Mouse (Mus musculus): ENCODE results near the gene D630003M21Rik.
A peak's percentile ranks its signal among the peaks of the same experiment; 100 is the strongest.

Gene D630003M21Rik

DNA sequence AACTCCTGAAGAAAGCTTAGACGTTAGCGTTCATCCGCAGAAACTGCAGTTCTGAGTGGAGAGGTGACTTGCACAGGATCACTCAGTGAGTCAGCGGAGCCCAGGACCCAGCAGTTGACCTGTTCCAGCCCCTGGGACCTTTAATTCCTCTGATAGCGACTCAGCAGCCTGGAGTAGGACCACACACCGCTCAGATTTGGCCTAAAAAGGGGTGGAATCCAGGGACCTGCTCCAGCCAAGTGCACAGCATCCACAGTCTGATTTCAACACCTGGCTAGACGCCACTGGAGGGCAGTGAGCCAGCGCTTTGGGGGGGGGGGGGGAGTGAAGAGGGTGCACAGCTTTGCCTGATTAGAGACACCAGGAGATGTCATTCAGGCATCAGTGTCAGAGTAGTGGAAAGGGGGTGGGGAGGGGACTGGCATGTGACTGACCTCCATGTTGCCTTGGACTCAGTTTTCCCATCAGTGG is 60.2 kb downstream of the D630003M21Rik start:
- no peak for DNase-seq (ENCODE audit: extremely low spot score, low read depth, low spot score)

DNA sequence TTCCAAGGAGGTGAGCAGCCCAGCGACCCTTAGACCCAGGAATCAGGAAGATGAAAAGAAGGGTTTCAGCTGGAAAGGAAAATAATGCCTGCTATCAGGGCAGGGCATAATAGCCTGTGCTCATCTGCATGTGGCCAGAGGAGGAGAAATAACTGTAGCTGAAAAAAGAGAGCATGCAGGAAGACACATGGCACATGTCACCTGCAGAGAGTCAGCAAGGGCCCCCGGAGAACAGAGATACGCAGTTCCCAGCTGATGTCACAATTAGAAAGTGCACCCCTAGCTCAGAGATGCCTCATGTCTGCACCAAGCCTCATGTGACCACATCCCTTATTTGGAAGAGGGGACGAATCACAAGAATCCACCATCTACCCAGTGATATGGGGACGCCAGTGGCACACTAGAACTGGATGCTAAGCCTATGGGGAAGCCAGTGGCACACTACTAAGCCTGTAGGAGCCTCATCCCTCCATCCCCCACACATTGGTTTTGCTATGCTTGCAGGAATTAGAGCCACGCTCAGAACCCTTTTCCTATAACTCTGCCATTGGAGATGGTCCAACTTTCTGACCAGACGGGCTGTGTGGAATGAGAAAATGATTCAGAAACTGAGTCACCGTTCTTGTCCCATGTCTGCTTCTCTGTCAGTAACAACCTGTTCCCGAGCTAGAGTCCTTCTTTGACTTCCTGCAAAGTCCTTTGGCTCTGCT is 61.4 kb downstream of the D630003M21Rik start:
- no peak for DNase-seq (ENCODE audit: extremely low spot score, low read depth, low spot score)

DNA sequence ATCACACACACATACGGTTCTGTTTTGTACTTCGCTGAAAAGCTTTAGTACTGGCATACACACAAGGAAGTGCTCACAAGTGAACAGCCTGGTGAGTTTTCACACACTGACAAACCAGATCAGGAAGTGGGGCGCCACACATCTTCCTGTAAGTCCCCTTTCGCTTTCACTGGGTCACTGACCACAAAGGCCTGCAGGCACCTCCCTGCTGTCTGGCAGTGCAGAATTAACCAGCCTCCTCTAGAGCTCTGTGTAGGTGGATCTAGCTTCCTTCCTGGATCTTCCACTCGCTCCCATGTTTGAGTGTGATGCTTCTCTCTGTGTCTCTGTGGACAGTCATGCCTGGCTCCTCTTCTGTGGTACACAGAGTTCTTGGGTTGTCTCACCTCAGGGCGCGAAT is 62.4 kb downstream of the D630003M21Rik start:
- no peak for DNase-seq (ENCODE audit: extremely low spot score, low read depth, low spot score)

DNA sequence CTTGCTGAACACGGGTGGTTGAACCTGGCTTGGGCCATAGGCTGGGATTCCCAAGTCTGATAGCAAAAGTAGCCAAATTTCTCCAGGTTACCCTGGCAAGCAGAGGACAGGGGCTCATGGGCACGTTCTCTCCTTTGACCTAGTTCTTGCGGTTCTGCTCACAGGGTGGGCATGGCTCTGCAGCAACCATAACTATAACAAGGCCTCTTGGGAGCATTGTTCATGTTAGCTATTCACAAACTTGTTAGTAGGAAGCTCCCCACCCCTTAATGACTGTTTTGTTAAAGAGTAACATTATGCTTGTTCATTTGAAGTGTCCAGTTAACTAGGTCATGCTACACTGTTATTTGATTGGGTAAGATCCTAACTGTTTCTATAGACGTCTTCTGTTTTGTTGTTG is 63.2 kb downstream of the D630003M21Rik start:
- DNase-seq (ENCODE audit: extremely low spot score, low read depth, low spot score): no peak

DNA sequence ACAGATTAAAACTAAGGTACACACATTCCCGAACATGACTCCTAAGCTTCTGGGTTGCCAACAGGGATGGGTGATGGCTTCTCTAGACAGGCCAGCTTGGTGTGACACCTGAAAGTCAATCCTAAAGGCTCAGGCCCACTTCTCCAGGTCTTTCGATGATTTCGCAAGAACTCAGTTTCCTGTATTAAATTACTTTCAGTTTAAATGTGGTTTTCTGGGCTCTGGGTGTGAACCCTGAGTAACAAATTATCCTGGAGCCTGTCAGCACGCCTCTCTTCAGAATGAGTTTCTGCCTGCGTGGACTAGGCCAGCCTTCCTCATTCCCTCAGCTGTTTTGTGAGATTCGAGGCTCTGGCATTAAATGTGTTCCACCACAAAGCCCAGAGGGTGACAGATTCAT is 66.0 kb downstream of the D630003M21Rik start:
- DNase-seq (ENCODE audit: extremely low spot score, low read depth, low spot score): no peak

DNA sequence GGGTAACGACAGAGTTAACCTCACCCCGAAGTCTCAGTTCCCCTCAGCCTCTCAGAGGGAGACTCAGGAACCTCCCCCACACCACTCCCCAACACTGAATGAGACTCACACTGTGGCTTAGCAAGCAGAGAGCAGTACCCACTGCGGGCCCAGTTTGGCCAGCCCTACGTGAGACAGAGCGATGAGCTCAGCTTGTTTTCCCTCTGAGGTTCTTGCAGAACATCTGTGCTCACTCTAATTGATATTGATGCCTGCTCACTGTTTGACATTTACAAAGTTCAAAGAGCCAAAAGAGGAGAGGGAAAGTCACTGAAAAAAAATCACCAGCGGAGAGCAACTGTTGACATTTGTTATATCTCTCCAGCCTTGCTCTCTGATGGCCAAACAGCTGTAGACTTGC is 67.3 kb downstream of the D630003M21Rik start:
- DNase-seq (ENCODE audit: extremely low spot score, low read depth, low spot score): no peak

DNA sequence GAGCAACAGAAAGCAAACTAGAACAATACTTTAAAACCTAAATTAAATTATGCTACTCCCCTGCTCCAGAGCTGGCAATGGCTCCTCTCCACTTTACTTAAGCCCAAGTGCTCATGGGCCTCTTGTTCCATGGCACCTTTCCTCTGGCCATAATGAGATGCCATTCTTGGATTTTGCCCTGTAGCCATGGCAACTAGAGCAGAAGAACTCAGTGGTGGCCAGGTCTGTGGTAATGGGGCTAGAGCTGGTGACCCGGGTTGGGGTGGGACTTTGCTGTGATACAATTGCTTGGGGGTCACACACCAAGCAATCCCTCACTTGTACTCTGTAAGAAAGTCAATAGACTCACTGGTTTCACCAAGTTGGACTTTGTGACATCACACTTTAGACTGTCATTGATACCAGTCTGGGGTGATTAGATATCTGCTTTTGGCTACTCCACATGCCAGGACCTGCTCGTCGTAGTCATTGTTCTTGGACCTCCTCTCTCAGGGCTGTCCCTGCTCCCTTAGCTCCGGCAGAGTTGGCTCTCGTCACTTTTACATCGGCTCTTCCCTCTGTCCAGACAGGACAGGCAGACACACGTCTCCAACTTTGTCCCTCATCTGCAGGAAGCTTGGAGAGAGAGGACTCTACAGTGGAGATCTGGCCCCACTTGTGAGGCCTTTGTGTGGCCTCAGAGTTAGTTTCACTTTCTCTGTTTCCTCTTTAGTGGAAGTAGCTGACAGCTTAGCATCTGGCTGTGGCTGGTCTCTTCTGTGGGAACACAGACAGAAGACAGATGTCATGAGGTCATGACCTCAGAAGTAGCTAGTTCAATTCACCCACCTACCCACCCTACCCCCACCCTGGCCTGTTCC is 69.4 kb downstream of the D630003M21Rik start:
- no peak for DNase-seq (ENCODE audit: extremely low spot score, low read depth, low spot score)

DNA sequence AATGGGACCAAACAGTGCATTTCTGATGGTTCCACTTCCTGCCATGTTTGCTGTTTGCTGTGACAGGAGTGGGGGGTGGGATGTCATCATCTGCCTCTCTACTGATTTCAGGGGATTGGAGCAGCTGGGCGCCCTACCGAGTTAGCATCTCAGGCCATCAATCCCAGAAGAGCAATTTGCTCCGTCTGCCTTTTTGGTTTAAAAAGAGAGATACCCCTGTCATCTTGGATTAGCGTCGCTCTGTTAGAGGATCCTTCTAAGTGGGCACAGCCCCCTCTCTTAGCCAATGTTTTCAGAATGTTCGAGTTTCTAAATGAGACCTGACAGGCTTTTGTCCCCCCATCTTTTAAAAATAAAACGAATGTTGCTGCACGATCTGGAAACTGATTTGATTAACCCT is 71.4 kb downstream of the D630003M21Rik start:
- no peak for DNase-seq (ENCODE audit: extremely low spot score, low read depth, low spot score)

DNA sequence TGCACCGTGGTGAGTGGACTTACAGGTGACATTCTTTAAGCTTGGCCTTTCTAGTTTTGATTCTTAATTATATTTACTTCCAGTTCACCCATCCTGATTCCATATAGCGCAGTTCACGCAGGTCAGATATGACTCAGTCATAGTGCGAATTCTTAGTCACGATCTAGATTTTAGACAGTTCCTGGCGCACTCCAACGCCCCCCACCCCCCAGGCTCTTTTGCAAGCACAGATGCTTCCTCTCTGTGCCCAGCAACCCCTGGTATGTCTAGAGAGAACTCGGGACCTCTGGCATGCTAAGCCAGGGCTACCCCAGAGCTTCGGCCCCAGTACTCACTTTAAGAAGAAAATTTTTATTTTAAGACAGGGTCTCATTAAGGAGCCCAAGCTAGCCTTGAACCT is 72.5 kb downstream of the D630003M21Rik start:
- no peak for DNase-seq (ENCODE audit: extremely low spot score, low read depth, low spot score)

DNA sequence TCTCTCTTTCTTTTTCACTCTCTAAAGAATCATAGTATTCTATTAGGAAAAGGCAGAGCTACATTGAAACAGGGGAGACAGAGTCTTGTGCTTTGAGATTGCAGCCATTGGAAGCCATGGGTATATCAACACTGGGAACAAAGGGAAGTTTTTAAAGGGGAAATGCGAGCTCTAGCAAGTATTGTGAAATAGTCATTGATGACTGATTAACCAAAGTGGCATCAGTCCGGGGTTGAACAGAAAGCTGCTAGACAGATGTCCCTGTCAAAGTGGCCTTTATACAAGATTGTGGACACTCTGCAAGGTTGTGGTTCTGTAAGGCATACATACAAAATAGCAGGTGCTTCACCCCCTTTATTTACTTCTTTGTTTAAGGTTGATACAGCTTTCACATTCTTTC is 73.4 kb downstream of the D630003M21Rik start:
- no peak for DNase-seq (ENCODE audit: extremely low spot score, low read depth, low spot score)

DNA sequence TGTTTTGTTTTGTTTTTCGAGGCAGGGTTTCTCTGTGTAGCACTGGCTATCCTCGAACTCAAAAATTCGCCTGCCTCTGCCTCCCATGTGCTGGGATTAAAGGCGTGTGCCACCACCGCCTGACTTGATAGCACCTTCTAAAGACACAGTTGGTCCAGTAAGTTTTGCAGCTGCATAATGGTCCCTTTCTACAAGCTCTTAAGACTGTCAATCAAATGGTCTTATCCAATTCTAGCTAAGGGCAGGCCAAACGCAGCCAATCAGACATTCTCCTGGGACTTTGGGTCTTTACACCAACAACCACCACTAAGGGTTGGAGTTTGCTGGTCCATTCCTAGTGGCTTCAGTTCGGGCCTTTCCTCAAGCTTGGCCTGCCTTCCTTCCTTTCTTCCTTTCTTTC is 73.9 kb downstream of the D630003M21Rik start:
- no peak for DNase-seq (ENCODE audit: extremely low spot score, low read depth, low spot score)

DNA sequence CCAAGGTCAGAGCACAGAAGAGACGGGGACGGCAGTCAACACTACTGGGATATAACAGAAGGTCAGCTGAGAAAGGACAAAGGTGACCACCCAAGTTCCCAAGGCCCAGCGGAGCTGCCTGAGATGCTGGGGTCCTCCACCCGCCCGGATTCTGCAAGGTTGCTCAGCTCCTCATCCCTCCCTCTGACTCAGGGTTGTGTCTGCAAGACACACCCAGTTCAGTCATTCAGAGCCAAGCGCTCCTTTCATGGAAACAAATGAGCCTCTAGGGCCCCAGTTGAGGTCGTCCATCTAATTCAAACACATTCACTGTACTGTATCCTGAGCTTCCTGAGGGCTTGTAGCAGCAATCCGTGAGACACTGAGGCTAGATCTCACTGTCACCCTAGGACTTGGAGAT is 74.4 kb downstream of the D630003M21Rik start:
- no peak for DNase-seq (ENCODE audit: extremely low spot score, low read depth, low spot score)

DNA sequence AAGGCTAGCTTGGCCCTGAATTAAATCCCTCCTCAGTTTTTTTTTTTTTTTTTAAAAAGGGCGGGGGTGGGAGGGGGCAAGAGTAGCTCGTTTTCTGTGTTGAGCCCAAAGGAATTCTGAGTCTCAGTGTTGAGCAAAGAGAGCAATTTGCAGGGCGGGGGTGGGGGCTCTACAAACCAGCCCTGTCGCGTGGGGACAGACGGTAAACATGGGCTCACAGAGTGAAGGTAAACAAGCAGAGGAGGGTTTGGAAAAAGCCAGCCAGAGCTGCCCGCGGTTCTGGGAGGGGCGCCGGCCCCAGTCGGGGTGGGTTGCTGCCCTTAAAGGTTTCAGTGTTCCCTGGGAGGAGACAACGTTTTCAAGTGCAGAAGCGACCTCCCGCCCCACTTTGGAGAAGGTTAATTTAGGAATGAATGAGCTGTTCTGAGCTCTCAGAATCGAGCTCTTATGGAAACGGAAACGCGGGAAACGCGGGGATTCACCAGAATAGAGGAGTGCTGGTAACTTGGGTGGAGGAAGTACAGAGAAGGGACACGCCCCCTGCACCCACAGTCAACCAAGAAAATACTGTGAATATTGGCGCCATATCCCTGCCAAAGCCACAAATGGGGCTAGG is 75.2 kb downstream of the D630003M21Rik start:
- no peak for DNase-seq (ENCODE audit: extremely low spot score, low read depth, low spot score)

DNA sequence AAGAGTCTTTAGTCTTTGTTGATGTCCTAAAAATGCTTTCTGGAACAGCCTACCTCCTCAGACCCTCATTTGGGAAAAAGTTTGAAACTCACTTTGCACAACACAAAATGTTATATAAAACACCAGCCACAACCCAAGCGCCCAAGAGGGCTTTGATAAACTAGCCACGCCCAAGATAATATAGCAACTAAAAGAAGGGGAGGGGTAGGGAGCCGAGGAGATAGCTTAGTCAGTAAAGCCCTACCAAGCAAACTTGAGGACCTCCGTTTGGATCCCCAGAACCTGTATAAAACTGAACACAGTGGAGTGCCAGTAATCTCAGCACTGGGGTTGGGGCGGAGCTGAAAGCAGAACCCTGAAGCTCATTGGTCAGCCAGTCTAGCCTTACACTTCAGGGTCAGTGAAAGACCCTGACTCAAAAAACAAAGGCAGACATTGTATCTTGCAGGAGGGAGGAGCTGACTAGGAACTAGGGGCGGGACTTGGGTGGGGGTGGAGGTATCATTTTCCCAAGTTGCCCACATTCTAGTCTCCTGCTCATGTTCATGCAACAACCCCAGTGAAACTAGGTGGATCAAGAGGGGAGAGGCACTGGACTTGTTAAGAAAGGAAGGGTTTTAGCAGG is 76.2 kb downstream of the D630003M21Rik start:
- DNase-seq (ENCODE audit: extremely low spot score, low read depth, low spot score): peak; percentile 18

DNA sequence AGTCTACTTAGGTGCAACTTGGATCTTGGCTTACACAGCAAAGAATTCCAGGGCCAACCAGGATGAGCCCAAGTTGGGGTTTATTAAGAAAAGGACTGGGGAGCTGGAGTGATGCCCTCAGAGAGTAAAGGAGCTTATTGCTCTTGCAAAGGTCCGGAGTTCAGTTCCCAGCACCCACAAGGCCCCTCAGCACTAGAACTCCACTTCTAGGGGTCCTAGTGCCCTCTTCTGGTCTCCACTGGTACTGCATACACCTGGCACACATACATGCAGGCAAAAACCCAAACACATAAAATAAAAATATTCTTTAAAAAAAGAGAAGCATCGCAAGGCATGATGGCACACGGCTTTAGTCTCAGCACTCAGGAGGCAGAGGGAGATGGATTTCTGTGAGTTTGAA is 77.9 kb downstream of the D630003M21Rik start:
- no peak for DNase-seq (ENCODE audit: extremely low spot score, low read depth, low spot score)

DNA sequence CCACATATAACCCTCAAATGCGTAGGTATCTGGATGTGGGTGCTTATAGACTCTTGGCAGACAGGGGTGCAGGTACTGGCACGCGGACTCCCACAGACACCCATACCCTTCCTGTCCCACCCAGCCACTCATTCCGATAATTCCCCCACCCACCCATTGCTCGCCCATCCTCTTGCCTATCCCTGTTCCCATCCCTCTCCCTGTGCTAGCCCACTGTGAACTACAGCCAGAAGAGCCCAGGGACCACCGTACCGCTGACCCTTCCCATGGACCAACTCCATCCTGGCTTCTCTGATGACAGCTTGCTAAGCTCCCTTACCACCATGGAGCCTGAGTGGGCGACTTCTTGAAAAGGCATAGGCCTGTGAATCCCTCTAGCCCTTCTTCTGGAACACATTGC is 82.1 kb downstream of the D630003M21Rik start:
- no peak for DNase-seq (ENCODE audit: extremely low spot score, low read depth, low spot score)

DNA sequence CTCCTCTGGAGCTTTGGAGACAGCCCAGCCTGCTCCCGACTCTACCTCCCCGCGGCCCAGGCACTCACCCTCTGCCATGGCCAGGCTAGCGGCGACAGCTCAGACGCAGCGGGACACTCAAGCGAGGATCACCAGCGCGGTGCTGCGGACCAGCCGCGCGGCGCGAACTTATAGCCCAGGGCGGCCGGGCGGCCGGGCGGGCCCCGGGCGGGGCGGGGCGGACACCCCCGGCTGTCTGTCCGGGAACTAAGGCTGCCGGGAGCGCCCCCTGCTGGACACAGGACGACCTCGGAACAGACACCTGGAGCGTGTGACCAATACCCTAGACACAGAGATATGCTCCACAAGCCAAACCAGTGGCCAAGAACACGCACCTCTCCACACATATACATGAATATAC is 82.8 kb downstream of the D630003M21Rik start, which contains the start of gene Tgm2:
TSS of gene Tgm2 (minus strand) at position 214 of the 400 bp plus-strand sequence.
- DNase-seq (ENCODE audit: extremely low spot score, low read depth, low spot score): no peak

DNA sequence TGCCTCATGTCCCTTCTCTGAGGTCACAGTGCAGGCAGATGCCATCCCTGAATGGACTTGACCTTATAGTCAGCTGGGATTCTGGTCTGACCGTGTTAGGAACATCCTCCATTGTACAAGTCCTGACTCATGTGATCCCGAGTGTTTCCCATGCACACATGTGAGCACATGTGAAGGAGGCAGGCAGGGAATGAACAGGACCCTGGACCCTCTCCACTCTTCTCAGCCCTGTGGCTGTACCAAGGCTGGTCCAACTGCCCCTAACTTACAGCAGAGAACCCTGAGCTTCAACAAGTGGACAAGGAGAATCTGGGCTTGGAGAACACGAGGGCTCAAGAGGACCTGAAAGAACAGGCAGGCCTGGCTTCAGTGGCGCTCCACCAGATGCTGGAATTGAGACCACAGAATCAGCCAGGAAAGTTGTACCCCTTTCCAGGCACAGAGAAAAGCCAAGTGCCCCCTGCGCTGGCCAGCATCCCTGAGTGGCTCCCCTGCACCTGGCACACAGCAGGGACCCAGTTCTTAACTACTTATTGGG is 83.4 kb downstream of the D630003M21Rik start:
- DNase-seq (ENCODE audit: extremely low spot score, low read depth, low spot score): no peak

DNA sequence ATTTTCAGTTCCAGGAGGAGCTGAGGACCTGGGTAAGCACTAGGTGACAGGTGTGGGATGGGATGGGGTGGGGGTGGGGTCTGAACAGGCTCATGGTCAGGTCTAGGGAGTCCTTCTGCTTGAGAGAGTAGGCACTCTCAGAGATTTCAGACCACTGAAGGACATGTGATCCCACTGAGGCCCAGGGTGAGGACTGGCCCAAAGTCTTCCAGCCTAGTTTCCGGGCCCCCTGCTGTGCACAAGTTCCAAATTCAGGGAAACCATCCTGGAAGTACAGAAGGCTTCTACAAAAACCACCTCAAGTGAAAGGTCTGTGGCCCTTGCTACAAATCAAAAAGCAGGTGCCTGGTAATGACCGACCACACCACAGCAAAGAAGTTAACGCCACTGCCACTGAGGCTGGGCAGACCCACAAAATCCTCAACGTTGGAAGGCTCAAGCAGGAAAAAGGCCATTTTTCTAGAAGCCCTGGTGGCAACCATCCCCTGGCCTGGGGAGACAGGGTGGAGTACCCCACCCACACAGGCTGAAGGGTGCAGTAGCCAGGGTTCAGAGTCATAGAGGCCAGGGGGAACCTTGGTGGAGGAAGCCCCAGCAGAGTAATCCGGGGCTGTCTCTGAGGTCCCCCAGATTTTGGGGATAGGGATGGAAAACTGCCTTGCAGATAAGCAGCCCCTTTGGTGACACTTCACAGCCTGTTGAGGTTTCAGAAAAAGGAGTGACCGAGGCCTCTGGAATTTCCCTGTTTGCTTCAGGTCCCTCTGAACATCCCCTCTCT is 84.1 kb downstream of the D630003M21Rik start:
- DNase-seq (ENCODE audit: extremely low spot score, low read depth, low spot score): no peak

DNA sequence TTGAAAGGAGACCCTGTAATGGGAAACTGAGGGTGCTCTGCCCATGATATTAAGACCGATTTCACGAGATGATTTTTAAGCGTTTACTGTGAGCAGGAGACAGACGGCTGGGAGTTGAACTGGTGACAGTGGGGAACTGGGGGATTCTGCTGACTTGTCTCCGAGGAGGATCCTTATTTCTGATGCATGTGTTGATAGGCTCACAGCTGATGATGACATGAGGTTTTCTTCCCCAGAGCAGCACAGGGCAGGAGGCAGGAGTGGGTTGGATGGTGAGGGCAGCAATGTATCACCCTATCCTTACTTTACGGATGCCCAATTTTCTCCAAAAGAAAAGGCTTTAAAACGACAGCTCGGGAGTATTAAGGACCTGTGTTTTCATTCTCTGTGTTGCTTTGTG is 84.8 kb downstream of the D630003M21Rik start:
- no peak for DNase-seq (ENCODE audit: extremely low spot score, low read depth, low spot score)
